Mouse (Mus musculus): Measurements from ENCODE around the gene Csnk2b. TPM values are rescaled to one million over a fixed set of nuclear protein-coding genes. Genes with fewer than 3 reads are reported as not detected.

Csnk2b gene
- polyA plus RNA-seq, 1 experiment from 2014 or later: 203 TPM

GRCm38 (mm10) chr17:35154616-35155015, 32.8 kb upstream of the Csnk2b start:
- H3K9ac ChIP-seq (replicated peaks; ENCODE audit: low read depth): no peak overlapping the region
- no peak overlapping the region for H3K4me3 ChIP-seq (ENCODE audit: low read depth, low read length)
- TF ChIP-seq EP300 (IDR thresholded peaks at IDR 0.05): no peak
- no peak for TF ChIP-seq CTCF (IDR thresholded peaks at IDR 0.05)
- no peak overlapping the region for H3K4me2 ChIP-seq (replicated peaks; ENCODE audit: low read depth, low read length)
- DNase-seq (ENCODE audit: low spot score) (no peak), ATAC-seq (no peak)
- H3K27me3 ChIP-seq (replicated peaks; ENCODE audit: insufficient read depth, low read length): no peaks in the 10 kb centered on the region
- no peak overlapping the region for H3K27ac ChIP-seq (ENCODE audit: low read length)
- peaks cover 91% of the 10 kb centered on the region for H3K36me3 ChIP-seq (ENCODE audit: insufficient read depth, low read length)
- H3K9me3 ChIP-seq (ENCODE audit: low read length): no peaks in the 10 kb centered on the region
- WGBS: 82% methylated on average over 7 of the region's 7 CpGs
- no peaks in the 10 kb centered on the region for H3K4me1 ChIP-seq (ENCODE audit: insufficient read depth, low read depth, low read length)

- Histone ChIP-seq H3K4me2 (replicated peaks; ENCODE audit: low read depth, low read length) (no peak overlapping the region), H3K36me3 (ENCODE audit: insufficient read depth, low read length) (peaks cover 89% of the 10 kb centered on the region), H3K4me3 (ENCODE audit: low read depth, low read length) (no peak overlapping the region), H3K4me1 (ENCODE audit: insufficient read depth, low read depth, low read length) (no peaks in the 10 kb centered on the region), H3K27me3 (replicated peaks; ENCODE audit: insufficient read depth, low read length) (no peaks in the 10 kb centered on the region), H3K9ac (replicated peaks; ENCODE audit: low read depth) (no peak overlapping the region), H3K27ac (ENCODE audit: low read length) (no peak overlapping the region), H3K9me3 (ENCODE audit: low read length) (no peaks in the 10 kb centered on the region)
- ATAC-seq (no peak), DNase-seq (ENCODE audit: low spot score) (no peak)
- 79% methylated on average over 4 of the region's 4 CpGs for WGBS
- TF ChIP-seq CTCF (IDR thresholded peaks at IDR 0.05): no peak
- no peak for TF ChIP-seq EP300 (IDR thresholded peaks at IDR 0.05)
Measured at GRCm38 (mm10) chr17:35153931-35154330, 32.1 kb upstream of the Csnk2b start.

DNA sequence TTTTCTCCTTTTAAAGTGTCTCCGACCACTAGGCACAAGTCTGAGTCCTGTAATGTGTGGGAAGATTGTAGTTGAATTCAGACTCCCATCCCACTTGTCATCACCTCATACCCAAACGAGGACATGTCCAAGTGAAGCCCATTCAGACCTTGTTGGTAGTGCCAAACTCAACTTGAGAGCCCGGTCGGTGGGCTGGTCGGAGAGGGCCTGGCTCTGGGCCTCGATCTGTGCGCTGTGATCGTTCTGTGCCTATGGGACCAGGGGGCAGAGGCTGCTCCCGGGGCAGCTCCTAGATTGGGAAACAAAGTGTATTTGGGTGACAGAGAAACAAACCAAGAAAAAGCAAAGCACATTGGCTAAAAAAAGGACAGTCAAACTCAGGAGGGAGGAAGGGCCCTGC, 31.2 kb upstream of the Csnk2b start:
- no peak overlapping the region for H3K4me3 ChIP-seq (ENCODE audit: low read depth, low read length)
- 83% methylated on average over 9 of the region's 9 CpGs for WGBS
- no peak for ATAC-seq

DNA sequence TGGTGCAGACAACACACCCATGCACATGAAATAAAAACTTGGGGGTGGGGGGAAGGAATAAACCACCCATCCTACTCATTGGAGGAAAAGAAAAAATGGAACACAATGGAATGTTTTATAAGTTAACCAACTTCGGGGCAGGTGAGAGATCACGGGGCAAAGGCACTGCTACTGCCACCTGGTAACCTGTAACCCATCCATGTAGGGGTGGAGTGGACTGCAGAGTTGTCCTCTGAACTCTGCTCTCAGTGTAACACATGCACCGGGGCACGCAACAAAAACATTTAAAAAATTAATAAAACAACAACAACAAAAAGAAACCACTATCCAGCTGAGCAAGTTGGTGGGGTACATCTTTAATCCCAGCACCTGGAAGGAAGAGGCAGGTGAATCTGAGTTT, 30.3 kb upstream of the Csnk2b start:
- ATAC-seq: no peak
- Histone ChIP-seq H3K9me3 (ENCODE audit: low read length) (no peaks in the 10 kb centered on the region), H3K4me2 (replicated peaks; ENCODE audit: low read depth, low read length) (no peak overlapping the region), H3K27ac (ENCODE audit: low read length) (no peak overlapping the region), H3K4me1 (ENCODE audit: insufficient read depth, low read depth, low read length) (no peaks in the 10 kb centered on the region), H3K36me3 (ENCODE audit: insufficient read depth, low read length) (peaks cover 74% of the 10 kb centered on the region), H3K9ac (replicated peaks; ENCODE audit: low read depth) (no peak overlapping the region), H3K27me3 (replicated peaks; ENCODE audit: insufficient read depth, low read length) (no peaks in the 10 kb centered on the region), H3K4me3 (ENCODE audit: low read depth, low read length) (no peak overlapping the region)
- no peak for TF ChIP-seq CTCF (IDR thresholded peaks at IDR 0.05)
- TF ChIP-seq EP300 (IDR thresholded peaks at IDR 0.05): no peak
- WGBS: 96% methylated on average over 4 of the region's 4 CpGs
- no peak for DNase-seq (ENCODE audit: low spot score)

More for the DNA sequence above, 31.2 kb upstream of the Csnk2b start:
- TF ChIP-seq EP300 (IDR thresholded peaks at IDR 0.05) (no peak), CTCF (IDR thresholded peaks at IDR 0.05) (no peak)
- H3K9ac ChIP-seq (replicated peaks; ENCODE audit: low read depth): no peak overlapping the region
- H3K4me2 ChIP-seq (replicated peaks; ENCODE audit: low read depth, low read length): no peak overlapping the region
- H3K27me3 ChIP-seq (replicated peaks; ENCODE audit: insufficient read depth, low read length): no peaks in the 10 kb centered on the region
- no peaks in the 10 kb centered on the region for H3K4me1 ChIP-seq (ENCODE audit: insufficient read depth, low read depth, low read length)
- DNase-seq (ENCODE audit: low spot score): no peak
- H3K27ac ChIP-seq (ENCODE audit: low read length): no peak overlapping the region
- no peaks in the 10 kb centered on the region for H3K9me3 ChIP-seq (ENCODE audit: low read length)
- H3K36me3 ChIP-seq (ENCODE audit: insufficient read depth, low read length): peaks cover 81% of the 10 kb centered on the region

- H3K9me3 ChIP-seq (ENCODE audit: low read length): no peaks in the 10 kb centered on the region
- H3K27ac ChIP-seq (ENCODE audit: low read length): no peak overlapping the region
- TF ChIP-seq EP300 (IDR thresholded peaks at IDR 0.05): no peak
- TF ChIP-seq CTCF (IDR thresholded peaks at IDR 0.05): no peak
- no peak overlapping the region for H3K4me2 ChIP-seq (replicated peaks; ENCODE audit: low read depth, low read length)
- 55% methylated on average over 5 of the region's 5 CpGs for WGBS
- no peaks in the 10 kb centered on the region for H3K27me3 ChIP-seq (replicated peaks; ENCODE audit: insufficient read depth, low read length)
- H3K4me1 ChIP-seq (ENCODE audit: insufficient read depth, low read depth, low read length): no peaks in the 10 kb centered on the region
- H3K36me3 ChIP-seq (ENCODE audit: insufficient read depth, low read length): peaks cover 69% of the 10 kb centered on the region
- ATAC-seq (no peak), DNase-seq (ENCODE audit: low spot score) (no peak)
- no peak overlapping the region for H3K4me3 ChIP-seq (ENCODE audit: low read depth, low read length)
- H3K9ac ChIP-seq (replicated peaks; ENCODE audit: low read depth): no peak overlapping the region
Measured at GRCm38 (mm10) chr17:35147922-35148639, 26.2 kb upstream of the Csnk2b start.

- no peak overlapping the region for H3K4me3 ChIP-seq (ENCODE audit: low read depth, low read length)
- no peak overlapping the region for H3K4me2 ChIP-seq (replicated peaks; ENCODE audit: low read depth, low read length)
- TF ChIP-seq CTCF (IDR thresholded peaks at IDR 0.05) (no peak), EP300 (IDR thresholded peaks at IDR 0.05) (no peak)
- DNase-seq (ENCODE audit: low spot score): no peak
- H3K27me3 ChIP-seq (replicated peaks; ENCODE audit: insufficient read depth, low read length): no peaks in the 10 kb centered on the region
- 63% methylated on average over 3 of the region's 3 CpGs for WGBS
- no peak for ATAC-seq
- no peak overlapping the region for H3K9ac ChIP-seq (replicated peaks; ENCODE audit: low read depth)
- no peak overlapping the region for H3K27ac ChIP-seq (ENCODE audit: low read length)
- H3K4me1 ChIP-seq (ENCODE audit: insufficient read depth, low read depth, low read length): no peaks in the 10 kb centered on the region
- H3K9me3 ChIP-seq (ENCODE audit: low read length): no peaks in the 10 kb centered on the region
- H3K36me3 ChIP-seq (ENCODE audit: insufficient read depth, low read length): peaks cover 69% of the 10 kb centered on the region
Measured at GRCm38 (mm10) chr17:35147348-35147747, 25.5 kb upstream of the Csnk2b start.
